Comparison of ENCODE assay signal across 8 mouse cellular contexts in genomic region chr2:28534436-28535262, GRCm38 (mm10). TPM values are rescaled to one million over a fixed set of nuclear protein-coding genes. Genes with fewer than 3 reads are reported as not detected.
A peak's percentile ranks its signal among the peaks of the same experiment; 100 is the strongest.
DNase-seq lines count a peak whose midpoint lies in the region; ATAC-seq and TF ChIP-seq lines count a peak whose summit lies in the region.

No protein-coding gene starts in this region.

- H3K79me2 ChIP-seq in myocyte (ENCODE audit: control insufficient read depth, insufficient read depth): no peaks in the 10 kb centered on the region

- no peak overlapping the region for H3ac ChIP-seq in myocyte (ENCODE audit: control insufficient read depth, insufficient read length)

- no peak for TF ChIP-seq CTCF in cerebellum, adult 2 months (IDR thresholded peaks at IDR 0.05; ENCODE audit: borderline replicate concordance, insufficient read depth, low read depth, low read length)
- no peak for TF ChIP-seq CTCF in thymus, adult 2 months (IDR thresholded peaks at IDR 0.05; ENCODE audit: borderline replicate concordance, control insufficient read depth, extremely low read depth, insufficient read depth, low read length, poor library complexity)

- H3K4me2 ChIP-seq in embryonic facial prominence, embryonic 14.5 days (ENCODE audit: low read depth, low read length): peak overlapping the region; percentile 67
- H3K4me2 ChIP-seq in myocyte (ENCODE audit: low read depth): peak overlapping the region; percentile 98

- 2% methylated on average over 11 of the region's 11 CpGs for WGBS in cerebellum, adult 2 months
- 13% methylated on average over 9 of the region's 11 CpGs for WGBS in embryonic facial prominence, embryonic 14.5 days
- 81% methylated on average over 11 of the region's 11 CpGs for WGBS in thymus, adult 2 months

- H3K27ac ChIP-seq in cerebellum, adult 2 months (ENCODE audit: insufficient read depth, low read length): peak overlapping the region; percentile 91
- peak overlapping the region; percentile 95 for H3K27ac ChIP-seq in embryonic facial prominence, embryonic 14.5 days (replicated peaks; ENCODE audit: low read depth, low read length)
- H3K27ac ChIP-seq in thymus, adult 2 months (ENCODE audit: control insufficient read depth, insufficient read depth, low read length): no peak overlapping the region

- H3K36me3 ChIP-seq in embryonic facial prominence, embryonic 14.5 days (ENCODE audit: control insufficient read depth, insufficient read depth, low read length): no peaks in the 10 kb centered on the region
- H3K36me3 ChIP-seq in myocyte (ENCODE audit: control insufficient read depth, insufficient read depth): no peaks in the 10 kb centered on the region
- H3K36me3 ChIP-seq in thymus, adult 2 months (ENCODE audit: control insufficient read depth, insufficient read depth, low read length): no peaks in the 10 kb centered on the region

- TF ChIP-seq POLR2A in cerebellum, adult 2 months (IDR thresholded peaks at IDR 0.05; ENCODE audit: borderline replicate concordance, insufficient read depth, low read length): 0 out of 2 replicates have a peak, but pooled peaks have one; percentile 10
- TF ChIP-seq POLR2A in myocyte (IDR thresholded peaks at IDR 0.05; ENCODE audit: insufficient read length, low read depth): no peak
- no peak for TF ChIP-seq POLR2A in thymus, adult 2 months (IDR thresholded peaks at IDR 0.05; ENCODE audit: control insufficient read depth, extremely low read depth, insufficient read depth, low read length, poor library complexity)

- no peaks in the 10 kb centered on the region for H3K9me3 ChIP-seq in embryonic facial prominence, embryonic 14.5 days (ENCODE audit: control insufficient read depth, low read length)

- H3K4me1 ChIP-seq in cerebellum, adult 2 months (ENCODE audit: control insufficient read depth, insufficient read depth, low read length): peaks cover 67% of the 10 kb centered on the region
- peaks cover 78% of the 10 kb centered on the region for H3K4me1 ChIP-seq in embryonic facial prominence, embryonic 14.5 days (ENCODE audit: control insufficient read depth, insufficient read depth, low read length)
- H3K4me1 ChIP-seq in thymus, adult 2 months (replicated peaks; ENCODE audit: control insufficient read depth, insufficient read depth, low read length): peaks cover 28% of the 10 kb centered on the region

- peak overlapping the region; percentile 83 for H3K9ac ChIP-seq in embryonic facial prominence, embryonic 14.5 days (ENCODE audit: low read depth, low read length)

- peak in 1 of 2 experiments; percentile 60 for DNase-seq in cerebellum, adult 2 months
- DNase-seq in cerebellum, adult 9-11 months: no peak
- DNase-seq in embryonic facial prominence, embryonic 14.5 days (ENCODE audit: low spot score): peak; percentile 92
- peak; percentile 44 to 53 for DNase-seq in heart, postnatal 36 days
- peak; percentile 21 for DNase-seq in liver
- no peak for DNase-seq in thymus, adult 2 months
- DNase-seq in layer of hippocampus, postnatal 36 days: no peak

- H3K27me3 ChIP-seq in cerebellum, adult 2 months (ENCODE audit: control insufficient read depth, insufficient read depth, low read length): no peaks in the 10 kb centered on the region
- H3K27me3 ChIP-seq in embryonic facial prominence, embryonic 14.5 days (replicated peaks; ENCODE audit: control insufficient read depth, insufficient read depth, low read length): no peaks in the 10 kb centered on the region
- H3K27me3 ChIP-seq in myocyte (ENCODE audit: control insufficient read depth, insufficient read depth, insufficient read length): no peaks in the 10 kb centered on the region
- no peaks in the 10 kb centered on the region for H3K27me3 ChIP-seq in thymus, adult 2 months (ENCODE audit: control insufficient read depth, insufficient read depth, low read length)

- intact Hi-C loops in heart, postnatal 36 days (cut with DNase I): no loop called here

- H3K4me3 ChIP-seq in cerebellum, adult 2 months (replicated peaks; ENCODE audit: insufficient read depth, low read depth, low read length): peak overlapping the region; percentile 86
- H3K4me3 ChIP-seq in embryonic facial prominence, embryonic 14.5 days (ENCODE audit: low read depth, low read length): peak overlapping the region; percentile 75
- peak overlapping the region; percentile 31 for H3K4me3 ChIP-seq in myocyte
- H3K4me3 ChIP-seq in thymus, adult 2 months (ENCODE audit: control insufficient read depth, insufficient read depth, low read length): no peak overlapping the region

- ATAC-seq in embryonic facial prominence, embryonic 14.5 days (ENCODE audit: low read depth): peak; percentile 62

TF ChIP-seq in myocyte, 11 proteins besides CTCF, POLR2A, EP300 and RAD21:
- TF ChIP-seq REST (IDR thresholded peaks at IDR 0.05; ENCODE audit: insufficient read depth, insufficient read length) (no peak), CEBPB (IDR thresholded peaks at IDR 0.05; ENCODE audit: insufficient read depth, poor library complexity, severe bottlenecking) (no peak), MYOG (IDR thresholded peaks at IDR 0.05; ENCODE audit: control insufficient read depth in 1 of 3, insufficient read depth in 1 of 3, insufficient read length in 2 of 3, low read depth in 2 of 3) (no peak), TCF12 (IDR thresholded peaks at IDR 0.05; ENCODE audit: insufficient read depth, poor library complexity, severe bottlenecking) (no peak), TCF3 (IDR thresholded peaks at IDR 0.05; ENCODE audit: insufficient read length, low read depth) (no peak), MAX (IDR thresholded peaks at IDR 0.05; ENCODE audit: low read depth) (no peak), MYOD1 (IDR thresholded peaks at IDR 0.05; ENCODE audit: control insufficient read depth in 1 of 3, insufficient read length in 2 of 3, low read depth in 2 of 3) (no peak), POLR2AphosphoS2 (IDR thresholded peaks at IDR 0.05; ENCODE audit: insufficient read length, low read depth) (no peak), SRF (IDR thresholded peaks at IDR 0.05; ENCODE audit: control insufficient read depth, insufficient read length, low read depth) (no peak), USF1 (IDR thresholded peaks at IDR 0.05; ENCODE audit: low read depth) (no peak), E2F4 (IDR thresholded peaks at IDR 0.05; ENCODE audit: insufficient read depth) (no peak)

RNA-seq across cellular contexts. Expression of gene Ralgds, which starts 21.7 kb away (rescaled TPM):
- 133 and 151 TPM in 2 replicates for polyA plus RNA-seq in cerebellum, adult 2 months (2012; rRNA removed)
- polyA plus RNA-seq in embryonic facial prominence, embryonic 14.5 days (2014; fragmentation: Nextera tagmentation; extraction: Ambion mirVana): 59.3 and 67.5 TPM in 2 replicates
- total RNA-seq in heart, postnatal 36 days (2021): 10 to 100 TPM; 13.3 to 13.6 TPM
- 24.2 TPM for polyA plus RNA-seq in myocyte (2012; fragmentation: generic; extraction: Trizol)
- polyA plus RNA-seq in thymus, adult 2 months (2012; rRNA removed): 45.4 and 51.6 TPM in 2 replicates
- total RNA-seq in layer of hippocampus, postnatal 36 days (2021): 100 to 1,000 TPM; 123 to 128 TPM

RNA-seq across cellular contexts. Expression of gene Cel, which starts 28.6 kb away (rescaled TPM):
- polyA plus RNA-seq in cerebellum, adult 2 months (2012; rRNA removed): 0.10 TPM in 2 replicates
- not detected in 2 replicates for polyA plus RNA-seq in embryonic facial prominence, embryonic 14.5 days (2014; fragmentation: Nextera tagmentation; extraction: Ambion mirVana)
- not detected for total RNA-seq in heart, postnatal 36 days (2021)
- polyA plus RNA-seq in myocyte (2012; fragmentation: generic; extraction: Trizol): not detected
- polyA plus RNA-seq in thymus, adult 2 months (2012; rRNA removed): 0.42 and 0.49 TPM in 2 replicates
- total RNA-seq in layer of hippocampus, postnatal 36 days (2021): not detected

RNA-seq across cellular contexts. Expression of gene Gm10134, which starts 28.8 kb away (rescaled TPM):
- 0.48 TPM in 1 of 2 replicates, not detected in the other for polyA plus RNA-seq in cerebellum, adult 2 months (2012; rRNA removed)
- 2.7 TPM in 1 of 2 replicates, not detected in the other for polyA plus RNA-seq in embryonic facial prominence, embryonic 14.5 days (2014; fragmentation: Nextera tagmentation; extraction: Ambion mirVana)
- 1 to 10 TPM in 1 of 2 experiments, under 1 TPM in 1; 0.84 to 1.3 TPM for total RNA-seq in heart, postnatal 36 days (2021)
- not detected for polyA plus RNA-seq in myocyte (2012; fragmentation: generic; extraction: Trizol)
- polyA plus RNA-seq in thymus, adult 2 months (2012; rRNA removed): 0.47 and 0.61 TPM in 2 replicates
- total RNA-seq in layer of hippocampus, postnatal 36 days (2021): 1 to 10 TPM in 1 of 2 experiments, not detected in 1; 1.9 TPM

RNA-seq across cellular contexts. Expression of gene Gbgt1, which starts 38.0 kb away (rescaled TPM):
- 1.1 and 1.5 TPM in 2 replicates for polyA plus RNA-seq in cerebellum, adult 2 months (2012; rRNA removed)
- polyA plus RNA-seq in embryonic facial prominence, embryonic 14.5 days (2014; fragmentation: Nextera tagmentation; extraction: Ambion mirVana): 1.3 and 1.7 TPM in 2 replicates
- 1 to 10 TPM; 2.6 to 3.7 TPM for total RNA-seq in heart, postnatal 36 days (2021)
- polyA plus RNA-seq in myocyte (2012; fragmentation: generic; extraction: Trizol): not detected
- polyA plus RNA-seq in thymus, adult 2 months (2012; rRNA removed): 2.5 and 2.8 TPM in 2 replicates
- 1 to 10 TPM; 1.2 to 1.8 TPM for total RNA-seq in layer of hippocampus, postnatal 36 days (2021)

RNA-seq across cellular contexts. Expression of gene Gtf3c5, which starts 48.9 kb away (rescaled TPM):
- 32.4 and 32.6 TPM in 2 replicates for polyA plus RNA-seq in cerebellum, adult 2 months (2012; rRNA removed)
- polyA plus RNA-seq in embryonic facial prominence, embryonic 14.5 days (2014; fragmentation: Nextera tagmentation; extraction: Ambion mirVana): 23.7 and 27.9 TPM in 2 replicates
- total RNA-seq in heart, postnatal 36 days (2021): 10 to 100 TPM in 1 of 2 experiments, 1 to 10 TPM in 1; 9.6 to 11.5 TPM
- 24.4 TPM for polyA plus RNA-seq in myocyte (2012; fragmentation: generic; extraction: Trizol)
- 33.7 and 34.5 TPM in 2 replicates for polyA plus RNA-seq in thymus, adult 2 months (2012; rRNA removed)
- total RNA-seq in layer of hippocampus, postnatal 36 days (2021): 10 to 100 TPM; 17.4 to 18.9 TPM

Comparison
In these comparisons a context has a peak if more than half of its experiments do, and no peak if none do; other contexts are left out.
1. DNase-seq: peak in embryonic facial prominence, embryonic 14.5 days (single experiment), heart, postnatal 36 days (2 of 2) and liver (single experiment); none in cerebellum, adult 9-11 months (single experiment), thymus, adult 2 months (single experiment) and layer of hippocampus, postnatal 36 days (0 of 2).